Mouse (Mus musculus) ES-E14 (cell line): Measurements from ENCODE around the gene Pla2g6. TPM values are rescaled to one million over a fixed set of nuclear protein-coding genes. Genes with fewer than 3 reads are reported as not detected.

Source experiments
- DNase-seq: peaks from one replicate; pipeline ENCODE4 v3.0.0-alpha.2; 2013; ENCODE audit warnings: low read depth, low spot score
- H3K27ac ChIP-seq: 2 replicates; pipeline ENCODE4 v1.5.1; 2012; ENCODE audit warnings: low read depth, mild to moderate bottlenecking, low read length, moderate library complexity, mixed read lengths; ENCODE audit not compliant: poor library complexity, insufficient read depth, severe bottlenecking
- H3K36me3 ChIP-seq: 2 replicates; pipeline ENCODE4 v1.6.1; 2012; ENCODE audit warnings: mild to moderate bottlenecking, low read length, moderate library complexity, mixed read lengths; ENCODE audit not compliant: control insufficient read depth, poor library complexity, insufficient read depth, severe bottlenecking
- H3K4me1 ChIP-seq, 2 experiments: fragments of 150-350 bp in 1 of 2; sonication (generic) in 1 of 2; 2 replicates each; pipeline ENCODE4 v1.6.1; 2012; ENCODE audit warnings: low read length in 2 of 2, mild to moderate bottlenecking in 1 of 2, mixed read lengths in 1 of 2; ENCODE audit not compliant: control insufficient read depth in 2 of 2, insufficient read depth in 2 of 2, poor library complexity in 1 of 2
- H3K4me3 ChIP-seq, 2 experiments: fragments of 150-350 bp in 1 of 2; sonication (generic) in 1 of 2; 2 replicates each; pipeline ENCODE4 v1.5.1; 2012; ENCODE audit warnings: low read length in 2 of 2, low read depth in 1 of 2, mild to moderate bottlenecking in 1 of 2, mixed read lengths in 1 of 2; ENCODE audit not compliant: insufficient read depth in 1 of 2, poor library complexity in 1 of 2, severe bottlenecking in 1 of 2
- H3K9ac ChIP-seq: 2 replicates; pipeline ENCODE4 v1.6.1; 2012; ENCODE audit warnings: low read depth, mild to moderate bottlenecking, low read length, mixed read lengths; ENCODE audit not compliant: poor library complexity, insufficient read depth, severe bottlenecking
- H3K9me3 ChIP-seq: fragments of 150-350 bp; sonication (generic); 2 replicates; pipeline ENCODE4 v1.6.1; 2012; ENCODE audit warnings: low read depth, mild to moderate bottlenecking, low read length; ENCODE audit not compliant: control insufficient read depth, insufficient read depth
- CHD2 ChIP-seq: IDR thresholded peaks from 2 replicates; pipeline ENCODE4 v1.6.1; 2014; ENCODE audit warnings: mild to moderate bottlenecking, low read depth, low read length, inconsistent platforms
- HCFC1 ChIP-seq: IDR thresholded peaks from 2 replicates; pipeline ENCODE4 v1.6.1; 2012; ENCODE audit warnings: low read length, inconsistent platforms, borderline replicate concordance; ENCODE audit not compliant: insufficient read depth
- MAFK ChIP-seq: IDR thresholded peaks from 2 replicates; pipeline ENCODE4 v1.6.1; 2014; ENCODE audit warnings: mild to moderate bottlenecking, low read depth, low read length, inconsistent platforms; ENCODE audit not compliant: insufficient read depth
- ZC3H11A ChIP-seq: IDR thresholded peaks from 2 replicates; pipeline ENCODE4 v1.6.1; 2012; ENCODE audit warnings: low read depth, mild to moderate bottlenecking, inconsistent platforms, low read length, borderline replicate concordance
- ZNF384 ChIP-seq: IDR thresholded peaks from 2 replicates; pipeline ENCODE4 v1.6.1; 2012; ENCODE audit warnings: low read depth, low read length, inconsistent platforms
- in situ Hi-C, 2 experiments: fragments of 600-800 bp; cut with MboI; formaldehyde crosslinking; loops; one replicate each; pipeline ENCODE4 v1.15.1; 2025; ENCODE audit warnings: low sequenced_read_pairs in 2 of 2, inconsistent platforms in 1 of 2; ENCODE audit not compliant: unreplicated experiment in 2 of 2
- total RNA-seq: library from RNA; depleted of rRNA; stranded (reverse); fragments of 300-350 nt; gene quantifications from 2 replicates; pipeline ENCODE4 v1.2.3, GENCODE M21; 2012

The Pla2g6 gene
- total RNA-seq, 1 experiment: 59.2 TPM

GRCm38 (mm10) chr15:79357974-79358690 is 29.9 kb upstream of the Pla2g6 start:
- peaks cover 2 to 20% of the 10 kb centered on the region in 2 experiments; a peak in 2 of 4 replicates for H3K4me1 ChIP-seq
- TF ChIP-seq CHD2 (no peak), HCFC1 (no peak), MAFK (no peak)
- DNase-seq: no peak
- H3K4me3 ChIP-seq: peak overlapping the region in 1 of 2 experiments; percentile 39; a peak in 1 of 4 replicates
- no peak overlapping the region for H3K9ac ChIP-seq
- no peaks in the 10 kb centered on the region for H3K9me3 ChIP-seq
- no peak overlapping the region for H3K27ac ChIP-seq
- in situ Hi-C loops: no loop called here
- H3K36me3 ChIP-seq: peaks cover 20% of the 10 kb centered on the region

- in situ Hi-C loops: no loop called here
- Histone ChIP-seq H3K9me3 (no peaks in the 10 kb centered on the region), H3K4me1 (peaks cover 7 to 23% of the 10 kb centered on the region in 2 experiments; a peak in 3 of 4 replicates), H3K9ac (peak overlapping the region; percentile 81), H3K27ac (peak overlapping the region; percentile 45; the same call in 1 of the 2 replicates), H3K36me3 (peaks cover 11% of the 10 kb centered on the region), H3K4me3 (peak overlapping the region; percentile 64 to 88)
- peak; percentile 69 for DNase-seq
- no peak for TF ChIP-seq ZC3H11A
- TF ChIP-seq HCFC1: no peak
- no peak for TF ChIP-seq CHD2
- TF ChIP-seq MAFK: no peak
- no peak for TF ChIP-seq ZNF384
Observed at GRCm38 (mm10) chr15:79357036-79357911, 29.1 kb upstream of the Pla2g6 start.

- H3K9ac ChIP-seq: no peak overlapping the region
- H3K4me3 ChIP-seq: peak overlapping the region; percentile 64 to 88
- H3K9me3 ChIP-seq: no peaks in the 10 kb centered on the region
- no peak overlapping the region for H3K27ac ChIP-seq
- DNase-seq: no peak
- no peak for TF ChIP-seq ZNF384
- TF ChIP-seq CHD2: no peak
- TF ChIP-seq ZC3H11A: no peak
- no peak for TF ChIP-seq HCFC1
- in situ Hi-C loops: no loop called here
- H3K36me3 ChIP-seq: peaks cover 6% of the 10 kb centered on the region; the same call in 1 of the 2 replicates
- H3K4me1 ChIP-seq: peaks cover 7 to 31% of the 10 kb centered on the region in 2 experiments; a peak in 3 of 4 replicates
Observed at GRCm38 (mm10) chr15:79356481-79356880, 28.3 kb upstream of the Pla2g6 start.

- DNase-seq: no peak
- no peak for TF ChIP-seq ZNF384
- TF ChIP-seq CHD2: no peak
- no peak for TF ChIP-seq MAFK
- H3K4me1 ChIP-seq: peaks cover 7 to 37% of the 10 kb centered on the region in 2 experiments; a peak in 3 of 4 replicates
- in situ Hi-C loops: no loop called here
- H3K9me3 ChIP-seq: no peaks in the 10 kb centered on the region
- no peak overlapping the region for H3K4me3 ChIP-seq
- peaks cover 4% of the 10 kb centered on the region; the same call in 1 of the 2 replicates for H3K36me3 ChIP-seq
- H3K27ac ChIP-seq: no peak overlapping the region
- no peak overlapping the region for H3K9ac ChIP-seq
Observed at GRCm38 (mm10) chr15:79354619-79355018, 26.4 kb upstream of the Pla2g6 start.
